Mouse (Mus musculus) kidney, postnatal 0 days (tissue): Measurements from ENCODE around the gene Icam5. TPM values are rescaled to one million over a fixed set of nuclear protein-coding genes. Genes with fewer than 3 reads are reported as not detected.
A peak's percentile ranks its signal among the peaks of the same experiment; 100 is the strongest.
"Not testable (repeated sequence)": the region's sequence is repeated elsewhere in the genome, so short reads cannot be mapped to it uniquely, and the experiment has no call there.

ENCODE experiments used
- ATAC-seq: fragments of 200-750 bp; cut with Nextera tagmentation; replicated peaks from 2 replicates; pipeline ENCODE4 v1.8.0; 2017; ENCODE audit warnings: low read depth, moderate number of reproducible peaks, moderate TSS enrichment, moderate library complexity; ENCODE audit not compliant: low FRiP score
- DNase-seq: peaks from one replicate; pipeline ENCODE4 v3.0.0-alpha.2; 2016; ENCODE audit warnings: low spot score
- H3K27ac ChIP-seq: fragments of 300-500 bp; sonication (generic); 2 replicates; pipeline ENCODE4 v1.5.1; 2014; ENCODE audit warnings: mild to moderate bottlenecking
- H3K27me3 ChIP-seq: fragments of 300-500 bp; sonication (generic); 2 replicates; pipeline ENCODE4 v1.6.1; 2014; ENCODE audit warnings: low read length, mixed read lengths; ENCODE audit not compliant: insufficient read depth
- H3K36me3 ChIP-seq: fragments of 300-500 bp; sonication (generic); 2 replicates; pipeline ENCODE4 v1.6.1; 2014; ENCODE audit warnings: low read length, mixed read lengths; ENCODE audit not compliant: insufficient read depth
- H3K4me1 ChIP-seq: fragments of 300-500 bp; sonication (generic); replicated peaks from 2 replicates; pipeline ENCODE4 v1.6.1; 2014; ENCODE audit warnings: antibody characterized with exemption, low read length, mixed read lengths; ENCODE audit not compliant: insufficient read depth
- H3K4me2 ChIP-seq: fragments of 300-500 bp; sonication (generic); 2 replicates; pipeline ENCODE4 v1.6.1; 2014; ENCODE audit warnings: mild to moderate bottlenecking, low read length, moderate library complexity, mixed read lengths
- H3K4me3 ChIP-seq: fragments of 300-500 bp; sonication (generic); replicated peaks from 2 replicates; pipeline ENCODE4 v1.5.1; 2014; ENCODE audit warnings: low read depth, low read length
- H3K9ac ChIP-seq: fragments of 300-500 bp; sonication (generic); 2 replicates; pipeline ENCODE4 v1.6.1; 2014; ENCODE audit warnings: low read depth, low read length
- H3K9me3 ChIP-seq: fragments of 300-500 bp; sonication (generic); replicated peaks from 2 replicates; pipeline ENCODE4 v1.6.1; 2016; ENCODE audit warnings: low read length, inconsistent platforms, mixed read lengths
- CTCF ChIP-seq: IDR thresholded peaks from 2 replicates; pipeline ENCODE4 v1.5.1; 2016; ENCODE audit warnings: antibody characterized with exemption, low read depth, mild to moderate bottlenecking, moderate library complexity
- WGBS: fragments of 180-500 bp; shearing (Covaris S2); extraction: QIAGEN DNeasy Blood & Tissue Kit; methylation state at CpG from one replicate; pipeline ENCODE4 v1.1.7; 2014; 5-methylcytosine and 5-hydroxymethylcytosine counted together
- polyA plus RNA-seq: library from polyadenylated mRNA; unstranded; fragments of >200 nt; fragmentation: Nextera tagmentation; extraction: Ambion mirVana; gene quantifications from 2 replicates; pipeline ENCODE4 v1.2.1, GENCODE M21; 2015

Icam5 gene
- polyA plus RNA-seq, 1 experiment from 2014 or later, result 0.21 TPM

GRCm38 (mm10) chr9:21010939-21011541 lies 20.8 kb upstream of the Icam5 start:
- not testable (repeated sequence) for H3K27me3 ChIP-seq, H3K9ac ChIP-seq, H3K4me1 ChIP-seq, DNase-seq, ATAC-seq, H3K27ac ChIP-seq, H3K4me2 ChIP-seq, H3K9me3 ChIP-seq, H3K4me3 ChIP-seq
- 67% methylated on average over 9 of the region's 9 CpGs for WGBS
- peak; percentile 19; the same call in 1 of the 2 replicates for TF ChIP-seq CTCF
- peaks cover 16% of the 10 kb centered on the region; the same call in 1 of the 2 replicates for H3K36me3 ChIP-seq

DNA sequence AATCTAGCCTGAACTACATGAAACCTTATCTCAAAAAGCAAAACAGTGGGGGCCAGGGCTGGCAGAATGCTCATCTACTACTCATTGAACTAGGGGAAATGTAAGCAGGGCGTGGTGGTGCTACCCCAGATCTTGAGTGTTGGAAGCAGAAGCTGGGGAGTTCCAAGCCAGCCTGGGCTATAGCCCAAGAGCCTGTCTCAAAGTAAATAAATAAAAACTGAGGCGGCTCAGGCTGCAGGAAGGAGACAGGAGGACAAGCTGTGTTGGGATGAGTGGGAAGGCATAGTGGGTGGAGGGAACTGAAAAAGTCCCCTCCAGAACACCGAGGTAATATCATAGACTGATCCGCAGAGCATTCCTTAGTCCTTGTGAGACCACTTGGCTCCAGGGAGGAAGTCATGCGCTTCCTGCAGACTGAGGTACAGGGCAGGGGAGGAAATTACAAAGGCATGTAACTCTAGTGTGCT lies 20.0 kb upstream of the Icam5 start:
- no peak for DNase-seq
- Histone ChIP-seq H3K27ac (peak overlapping the region; percentile 65), H3K9me3 (no peaks in the 10 kb centered on the region), H3K4me1 (peaks cover 13% of the 10 kb centered on the region; the same call in 1 of the 2 replicates), H3K4me3 (no peak overlapping the region), H3K9ac (no peak overlapping the region), H3K4me2 (no peak overlapping the region), H3K36me3 (peaks cover 14% of the 10 kb centered on the region; the same call in 1 of the 2 replicates), H3K27me3 (peaks cover 8% of the 10 kb centered on the region; the same call in 1 of the 2 replicates)
- ATAC-seq, result no peak
- no peak for TF ChIP-seq CTCF
- 32% methylated on average over 5 of the region's 5 CpGs for WGBS

DNA sequence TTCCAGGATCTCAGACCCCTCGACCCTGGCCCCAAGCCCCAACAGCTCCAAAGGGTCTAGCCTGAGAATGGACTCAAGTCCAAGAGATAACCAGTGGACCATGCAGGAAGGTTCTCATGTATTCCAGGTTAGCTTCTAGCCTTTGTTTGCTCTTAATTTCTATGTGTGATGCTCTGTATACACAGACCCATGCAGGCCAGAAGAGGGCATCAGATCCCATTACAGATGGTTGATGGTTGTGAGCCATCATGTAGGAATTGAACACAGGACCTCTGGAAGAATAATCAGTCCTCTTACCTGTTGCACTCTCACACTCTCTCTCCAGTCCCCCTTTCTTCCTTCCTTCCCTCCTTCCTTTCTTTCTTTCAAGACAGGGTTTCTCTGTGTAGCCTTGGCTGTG lies 19.5 kb upstream of the Icam5 start:
- WGBS, result 37% methylated on average over 1 of the region's 1 CpGs
- H3K9ac ChIP-seq, result no peak overlapping the region
- no peak overlapping the region for H3K4me2 ChIP-seq
- peak overlapping the region; percentile 65; the same call in 1 of the 2 replicates for H3K27ac ChIP-seq
- no peak for DNase-seq
- H3K9me3 ChIP-seq, result no peaks in the 10 kb centered on the region
- no peak overlapping the region for H3K4me3 ChIP-seq
- peak; percentile 43; the same call in 1 of the 2 replicates for TF ChIP-seq CTCF
- ATAC-seq, result no peak
- H3K4me1 ChIP-seq, result peaks cover 13% of the 10 kb centered on the region; the same call in 1 of the 2 replicates
- H3K36me3 ChIP-seq, result peaks cover 10% of the 10 kb centered on the region; the same call in 1 of the 2 replicates
- peaks cover 10% of the 10 kb centered on the region for H3K27me3 ChIP-seq

DNA sequence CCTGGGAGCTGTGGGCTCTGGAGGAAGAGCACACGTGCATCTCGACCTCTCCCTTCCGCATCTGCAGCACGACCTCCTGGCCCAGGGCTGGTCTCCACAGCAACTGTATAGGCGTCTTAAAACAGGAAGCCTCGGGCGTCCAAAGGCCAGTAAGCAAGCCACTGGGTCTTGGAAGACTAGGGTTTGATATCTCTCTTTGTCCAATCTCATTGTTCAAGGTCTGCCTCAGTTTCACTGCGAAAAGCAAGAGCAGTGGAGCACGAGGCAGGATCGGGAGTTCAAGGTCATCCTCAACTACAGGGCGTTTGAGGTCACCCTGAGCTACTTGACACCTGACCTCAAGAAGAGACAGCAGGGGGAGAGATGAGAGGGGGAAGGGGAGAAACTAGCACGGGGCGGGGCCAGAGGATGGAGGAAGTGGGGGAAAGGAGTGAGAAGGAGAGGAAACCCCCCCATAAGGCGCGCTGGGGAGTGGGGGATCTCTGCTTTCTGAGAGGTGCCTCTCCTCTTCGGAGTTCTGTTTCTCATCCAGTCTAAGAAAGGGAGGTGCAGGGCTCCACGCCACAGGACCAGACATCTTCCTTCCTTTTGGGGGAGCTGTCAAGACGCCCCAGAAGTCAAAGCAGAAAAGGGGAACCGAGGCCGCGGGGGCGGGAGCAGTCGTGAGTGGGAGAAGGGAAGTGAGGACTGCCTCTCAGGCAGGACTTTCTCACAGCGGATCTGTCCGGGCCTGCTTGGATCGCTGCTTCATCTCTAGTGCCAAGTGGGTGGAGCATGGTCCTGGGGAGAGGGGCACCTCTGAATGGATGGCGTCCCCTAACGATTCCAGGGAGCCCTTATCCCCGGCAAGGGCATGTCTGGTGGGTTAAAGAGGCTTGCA lies 16.9 kb upstream of the Icam5 start:
- no peaks in the 10 kb centered on the region for H3K9me3 ChIP-seq
- peak overlapping the region; percentile 60 for H3K27ac ChIP-seq
- peaks cover 13% of the 10 kb centered on the region; the same call in 1 of the 2 replicates for H3K4me1 ChIP-seq
- DNase-seq (no peak), ATAC-seq (peak; percentile 27; the same call in 1 of the 2 replicates)
- 4% methylated on average over 28 of the region's 29 CpGs for WGBS
- H3K36me3 ChIP-seq, result no peaks in the 10 kb centered on the region
- H3K4me3 ChIP-seq, result peak overlapping the region; percentile 33
- peaks cover 12% of the 10 kb centered on the region for H3K27me3 ChIP-seq
- H3K9ac ChIP-seq, result peak overlapping the region; percentile 33; the same call in 1 of the 2 replicates
- no peak for TF ChIP-seq CTCF
- peak overlapping the region; percentile 61 for H3K4me2 ChIP-seq

GRCm38 (mm10) chr9:21015571-21016130 lies 16.2 kb upstream of the Icam5 start, which contains the start of gene Icam1:
Icam1 (plus strand) TSS chr9:21015985.
- peak; percentile 70 for ATAC-seq
- Histone ChIP-seq H3K4me3 (peak within 1 kb of the TSS; percentile 33), H3K9ac (peak within 1 kb of the TSS; percentile 42; the same call in 1 of the 2 replicates), H3K27ac (peak within 1 kb of the TSS; percentile 60), H3K4me2 (peak within 1 kb of the TSS; percentile 61), H3K9me3 (no peaks in the 10 kb centered on the region), H3K27me3 (peaks cover 12% of the 10 kb centered on the region), H3K36me3 (no peaks in the 10 kb centered on the region), H3K4me1 (peaks cover 13% of the 10 kb centered on the region; the same call in 1 of the 2 replicates)
- no peak for DNase-seq
- under 1% methylated on average over 30 of the region's 30 CpGs for WGBS
- no peak for TF ChIP-seq CTCF
